Mouse (Mus musculus) intestine, embryonic 16.5 days (tissue): Measurements from ENCODE around the gene Lcor. TPM values are rescaled to one million over a fixed set of nuclear protein-coding genes. Genes with fewer than 3 reads are reported as not detected.

Experiments
- ATAC-seq: fragments of 200-750 bp; cut with Nextera tagmentation; 2 replicates; pipeline ENCODE4 v1.8.0; 2017; ENCODE audit warnings: moderate TSS enrichment, moderate library complexity
- H3K27ac ChIP-seq: fragments of 300-500 bp; sonication (generic); 2 replicates; pipeline ENCODE4 v1.5.1; 2014; ENCODE audit warnings: mild to moderate bottlenecking, low read length
- H3K27me3 ChIP-seq: fragments of 300-500 bp; sonication (generic); replicated peaks from 2 replicates; pipeline ENCODE4 v1.6.1; 2014; ENCODE audit warnings: low read length, control low read depth, mixed read lengths; ENCODE audit not compliant: control insufficient read depth, insufficient read depth
- H3K36me3 ChIP-seq: fragments of 300-500 bp; sonication (generic); 2 replicates; pipeline ENCODE4 v1.6.1; 2014; ENCODE audit warnings: low read length, control low read depth; ENCODE audit not compliant: control insufficient read depth, insufficient read depth
- H3K4me1 ChIP-seq: fragments of 300-500 bp; sonication (generic); 2 replicates; pipeline ENCODE4 v1.6.1; 2014; ENCODE audit warnings: low read length, control low read depth, mixed read lengths; ENCODE audit not compliant: control insufficient read depth, insufficient read depth
- H3K4me2 ChIP-seq: fragments of 300-500 bp; sonication (generic); 2 replicates; pipeline ENCODE4 v1.6.1; 2014; ENCODE audit warnings: low read depth, low read length, control low read depth
- H3K4me3 ChIP-seq: fragments of 300-500 bp; sonication (generic); 2 replicates; pipeline ENCODE4 v1.5.1; 2014; ENCODE audit warnings: mild to moderate bottlenecking, low read length
- H3K9ac ChIP-seq: fragments of 300-500 bp; sonication (generic); 2 replicates; pipeline ENCODE4 v1.6.1; 2014; ENCODE audit warnings: low read depth, low read length
- H3K9me3 ChIP-seq: fragments of 300-500 bp; sonication (generic); 2 replicates; pipeline ENCODE4 v1.6.1; 2016; ENCODE audit warnings: low read length, control low read depth; ENCODE audit not compliant: control insufficient read depth
- WGBS: fragments of 180-500 bp; shearing (Covaris S2); extraction: QIAGEN DNeasy Blood & Tissue Kit; methylation state at CpG from one replicate; pipeline ENCODE4 v1.1.7; 2014; 5-methylcytosine and 5-hydroxymethylcytosine counted together
- microRNA-seq: library from miRNA; unstranded; fragments of <30 nt; microRNA quantifications from one replicate; pipeline ENCODE4, GENCODE M21; 2016
- polyA plus RNA-seq: library from polyadenylated mRNA; unstranded; fragments of >200 nt; fragmentation: Nextera tagmentation; extraction: Ambion mirVana; gene quantifications from 2 replicates; pipeline ENCODE4 v1.2.1, GENCODE M21; 2015

Gene Lcor
- polyA plus RNA-seq, 1 experiment from 2014 or later: 19.0 TPM

DNA sequence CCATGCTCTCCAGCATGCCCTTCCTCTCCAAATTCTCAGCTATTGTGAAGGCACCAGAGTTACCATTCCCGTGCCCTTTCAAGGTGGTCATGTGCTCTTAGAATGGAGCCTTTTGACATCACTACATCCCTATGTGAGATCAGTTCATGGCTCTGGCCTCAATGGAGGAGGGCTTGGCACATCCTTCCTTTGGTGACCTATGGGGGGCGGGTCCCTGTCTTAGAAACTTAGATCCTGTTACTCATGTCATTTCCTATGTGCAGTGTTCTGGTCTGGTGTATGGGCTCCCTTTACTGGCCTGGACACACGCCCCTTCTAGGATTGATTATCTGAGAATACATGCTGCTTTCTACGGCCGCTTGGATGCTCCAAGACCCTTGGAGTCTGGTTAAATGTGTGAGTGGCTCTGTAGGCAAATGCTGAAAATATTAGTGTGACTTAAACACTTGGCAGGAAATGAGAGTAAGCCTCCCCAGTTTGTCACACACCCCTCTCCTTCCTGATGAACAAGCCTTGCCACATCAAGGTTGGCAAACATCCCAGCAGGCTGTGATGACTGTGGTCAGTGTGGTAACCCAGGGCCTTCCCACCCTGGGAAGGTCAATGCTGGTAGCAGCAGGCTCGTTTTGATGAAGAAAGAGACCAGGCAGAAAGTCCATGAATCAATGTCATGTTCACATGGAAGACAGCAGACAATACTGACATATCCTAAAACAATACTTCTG, 114.9 kb downstream of the Lcor start:
- Histone ChIP-seq H3K4me3 (no peak overlapping the region), H3K4me2 (no peak overlapping the region), H3K9ac (no peak overlapping the region), H3K36me3 (no peaks in the 10 kb centered on the region), H3K27me3 (no peaks in the 10 kb centered on the region), H3K4me1 (no peaks in the 10 kb centered on the region), H3K27ac (no peak overlapping the region), H3K9me3 (no peaks in the 10 kb centered on the region)
- WGBS: 76% methylated on average over 6 of the region's 6 CpGs
- no peak for ATAC-seq

GRCm38 (mm10) chr19:41600647-41601046, 118.2 kb downstream of the Lcor start:
- Histone ChIP-seq H3K4me1 (0 out of 2 replicates have a peak, but pooled peaks cover 4% of the 10 kb centered on the region), H3K4me2 (no peak overlapping the region), H3K9me3 (no peaks in the 10 kb centered on the region), H3K36me3 (no peaks in the 10 kb centered on the region), H3K9ac (no peak overlapping the region), H3K27ac (no peak overlapping the region), H3K27me3 (no peaks in the 10 kb centered on the region), H3K4me3 (no peak overlapping the region)
- 64% methylated on average over 11 of the region's 11 CpGs for WGBS
- no peak for ATAC-seq

GRCm38 (mm10) chr19:41606208-41606987, 124.0 kb downstream of the Lcor start:
- Histone ChIP-seq H3K4me1 (0 out of 2 replicates have a peak, but pooled peaks cover 4% of the 10 kb centered on the region), H3K9ac (no peak overlapping the region), H3K27me3 (no peaks in the 10 kb centered on the region), H3K27ac (no peak overlapping the region), H3K36me3 (no peaks in the 10 kb centered on the region), H3K4me2 (no peak overlapping the region), H3K9me3 (no peaks in the 10 kb centered on the region), H3K4me3 (no peak overlapping the region)
- 77% methylated on average over 10 of the region's 10 CpGs for WGBS
- no peak for ATAC-seq

DNA sequence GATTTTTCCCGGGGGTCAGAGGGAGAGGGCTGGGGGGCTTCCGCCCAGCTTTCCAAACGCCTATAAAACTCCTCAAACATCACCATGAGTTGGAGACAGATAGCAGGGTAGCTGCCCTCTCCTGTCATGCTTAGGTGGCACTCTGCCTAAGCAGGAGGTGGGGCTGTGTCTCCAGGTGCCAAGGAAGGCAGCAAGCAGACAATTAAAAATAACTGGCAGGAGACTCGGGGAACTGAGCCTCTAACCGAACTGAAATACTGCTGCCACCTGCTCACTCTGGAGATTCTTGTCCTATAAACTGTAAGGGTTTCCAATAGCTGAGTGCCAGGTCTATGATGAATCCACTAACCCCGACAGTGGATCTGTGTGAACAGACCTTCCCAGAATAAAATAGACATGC, 129.2 kb downstream of the Lcor start:
- H3K36me3 ChIP-seq: no peaks in the 10 kb centered on the region
- H3K9ac ChIP-seq: no peak overlapping the region
- ATAC-seq: no peak
- H3K4me2 ChIP-seq: no peak overlapping the region
- H3K4me3 ChIP-seq: no peak overlapping the region
- WGBS: 74% methylated on average over 6 of the region's 6 CpGs
- no peaks in the 10 kb centered on the region for H3K4me1 ChIP-seq
- H3K9me3 ChIP-seq: no peaks in the 10 kb centered on the region
- no peaks in the 10 kb centered on the region for H3K27me3 ChIP-seq
- H3K27ac ChIP-seq: no peak overlapping the region

Small RNAs within 50 kb of the gene (microRNA-seq; reads per million reads assigned to microRNA genes)
- not detected for gene Mir8091

Other genes starting within 250 kb of the Lcor start
- gene Tm9sf3, start 218.6 kb upstream of the Lcor start, polyA plus RNA-seq: 130 and 138 TPM in 2 replicates
- gene Pik3ap1, start 97.5 kb upstream of the Lcor start, polyA plus RNA-seq: 5.7 and 5.9 TPM in 2 replicates
- 1.9 TPM in 2 replicates for gene Gm340, start 99.7 kb downstream of the Lcor start, polyA plus RNA-seq